In genomic region chr1:131357213-131357612, GRCm38 (mm10) we compare ENCODE assay signal across 13 mouse cellular contexts.
"Had no signal": no experiment of that assay in that cellular context is flagged by ENCODE, and none has a peak within 500 bp of the region (broad histone marks: within the 10 kb centered on the region; RNA-seq: fewer than 3 reads in every experiment).

No protein-coding gene starts in this region.

- H3K9ac ChIP-seq: lung, embryonic 14.5 days; midbrain, embryonic 12.5 days; midbrain, embryonic 15.5 days; neural tube, embryonic 12.5 days; stomach, embryonic 15.5 days had no signal

- H3K27ac ChIP-seq: midbrain, embryonic 12.5 days; midbrain, embryonic 15.5 days; neural tube, embryonic 12.5 days; stomach, embryonic 15.5 days; stomach, postnatal 0 days had no signal

- H3K4me3 ChIP-seq: midbrain, embryonic 12.5 days; midbrain, embryonic 15.5 days; neural tube, embryonic 12.5 days; stomach, embryonic 15.5 days had no signal

- DNase-seq: lung, adult 18-20 months; lung, embryonic 14.5 days; lung, postnatal 10 days; lung, postnatal 4 days; right cerebral cortex, postnatal 14 days; thymus, adult 2 months; thymus, postnatal 25 days; thymus, postnatal 4 days had no signal

- H3K36me3 ChIP-seq: stomach, embryonic 15.5 days had no signal

- H3K27me3 ChIP-seq: midbrain, embryonic 12.5 days; midbrain, embryonic 15.5 days; neural tube, embryonic 12.5 days; stomach, embryonic 15.5 days had no signal

- ATAC-seq: midbrain, embryonic 15.5 days had no signal

- H3K4me1 ChIP-seq: midbrain, embryonic 12.5 days; midbrain, embryonic 15.5 days; neural tube, embryonic 12.5 days; stomach, embryonic 15.5 days had no signal

- H3K9me3 ChIP-seq: midbrain, embryonic 12.5 days; midbrain, embryonic 15.5 days; neural tube, embryonic 12.5 days; stomach, embryonic 15.5 days had no signal

- H3K4me2 ChIP-seq: lung, embryonic 14.5 days; midbrain, embryonic 12.5 days; midbrain, embryonic 15.5 days; neural tube, embryonic 12.5 days; stomach, embryonic 15.5 days had no signal
